Mouse (Mus musculus) ES-Bruce4 (cell line): Measurements from ENCODE around the gene Xylt1. TPM values are rescaled to one million over a fixed set of nuclear protein-coding genes. Genes with fewer than 3 reads are reported as not detected.
A peak's percentile ranks its signal among the peaks of the same experiment; 100 is the strongest.

Source experiments
- H3K27ac ChIP-seq: 2 replicates; pipeline ENCODE4 v1.5.1; 2012; ENCODE audit warnings: low read length, inconsistent platforms; ENCODE audit not compliant: insufficient read depth
- H3K27me3 ChIP-seq: 2 replicates; pipeline ENCODE4 v1.6.1; 2012; ENCODE audit warnings: mild to moderate bottlenecking, low read length, inconsistent platforms; ENCODE audit not compliant: control insufficient read depth, poor library complexity, insufficient read depth, severe bottlenecking
- H3K36me3 ChIP-seq: 2 replicates; pipeline ENCODE4 v1.6.1; 2012; ENCODE audit warnings: inconsistent platforms, mild to moderate bottlenecking, low read length, moderate library complexity; ENCODE audit not compliant: control insufficient read depth, poor library complexity, insufficient read depth, severe bottlenecking
- H3K4me1 ChIP-seq: one replicate; pipeline ENCODE4 v1.8.1; 2011; ENCODE audit warnings: low read length; ENCODE audit not compliant: control insufficient read depth, insufficient read depth
- H3K4me3 ChIP-seq: 2 replicates; pipeline ENCODE4 v1.5.1; 2011; ENCODE audit warnings: low read depth, mild to moderate bottlenecking, low read length
- H3K9ac ChIP-seq: 2 replicates; pipeline ENCODE4 v1.6.1; 2012; ENCODE audit warnings: low read depth, mild to moderate bottlenecking, inconsistent platforms; ENCODE audit not compliant: poor library complexity, severe bottlenecking
- H3K9me3 ChIP-seq: replicated peaks from 2 replicates; pipeline ENCODE4 v1.6.1; 2012; ENCODE audit warnings: mild to moderate bottlenecking, low read length, inconsistent platforms; ENCODE audit not compliant: control insufficient read depth, poor library complexity, insufficient read depth, severe bottlenecking
- CTCF ChIP-seq: IDR thresholded peaks from one replicate; pipeline ENCODE4 v1.8.1; 2011; ENCODE audit warnings: low read depth, low read length
- EP300 ChIP-seq: IDR thresholded peaks from 2 replicates; pipeline ENCODE4 v1.6.1; 2011; ENCODE audit warnings: low read depth, low read length; ENCODE audit not compliant: insufficient read depth
- POLR2A ChIP-seq: IDR thresholded peaks from one replicate; pipeline ENCODE4 v1.8.1; 2011; ENCODE audit warnings: low read length; ENCODE audit not compliant: insufficient read depth
- polyA plus RNA-seq: library from polyadenylated mRNA; stranded (reverse); fragments of >200 nt; gene quantifications from 2 replicates; pipeline ENCODE4 v1.2.4, GENCODE M21; 2011; ENCODE audit warnings: low read depth; ENCODE audit not compliant: missing spikeins, insufficient read depth, insufficient read length

The Xylt1 gene
- polyA plus RNA-seq, 1 experiment = 1.2 TPM

DNA sequence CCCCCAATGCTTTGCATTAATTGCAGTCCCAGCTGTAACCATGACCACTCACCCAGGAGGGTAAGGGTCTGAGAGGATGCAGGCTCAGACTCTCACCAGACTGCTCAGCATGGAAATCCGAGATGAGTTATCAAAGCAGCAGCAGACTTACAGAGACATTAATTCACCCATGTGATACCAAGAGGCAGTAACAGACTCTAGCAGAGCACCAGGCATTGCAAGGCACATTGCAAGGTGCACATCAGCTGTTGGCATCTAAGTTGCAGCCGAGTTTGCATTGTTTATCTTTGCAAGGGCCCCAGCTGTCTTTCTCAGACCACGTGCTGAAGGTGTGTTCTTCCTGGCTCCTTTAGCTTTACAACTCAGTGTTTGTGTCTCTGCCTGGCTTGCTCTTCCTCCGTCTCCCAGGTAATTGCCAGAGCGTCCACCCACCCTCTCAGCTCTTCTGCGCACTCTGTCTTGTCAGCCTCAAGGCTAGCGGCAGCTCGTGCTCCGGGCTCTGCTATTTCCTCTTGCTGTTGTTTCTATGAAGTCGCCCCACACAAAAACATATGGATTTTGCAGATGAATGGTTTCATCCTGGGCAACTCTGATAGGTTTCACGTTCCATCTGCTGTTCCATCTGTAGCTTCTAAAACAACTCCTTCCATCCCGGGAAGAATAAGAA is 214.4 kb downstream of the Xylt1 start:
- Histone ChIP-seq H3K9me3 (no peaks in the 10 kb centered on the region), H3K9ac (no peak overlapping the region), H3K4me1 (peaks cover 4% of the 10 kb centered on the region), H3K27ac (no peak overlapping the region), H3K4me3 (no peak overlapping the region), H3K36me3 (no peaks in the 10 kb centered on the region), H3K27me3 (no peaks in the 10 kb centered on the region)
- TF ChIP-seq CTCF (no peak), EP300 (no peak), POLR2A (no peak)

DNA sequence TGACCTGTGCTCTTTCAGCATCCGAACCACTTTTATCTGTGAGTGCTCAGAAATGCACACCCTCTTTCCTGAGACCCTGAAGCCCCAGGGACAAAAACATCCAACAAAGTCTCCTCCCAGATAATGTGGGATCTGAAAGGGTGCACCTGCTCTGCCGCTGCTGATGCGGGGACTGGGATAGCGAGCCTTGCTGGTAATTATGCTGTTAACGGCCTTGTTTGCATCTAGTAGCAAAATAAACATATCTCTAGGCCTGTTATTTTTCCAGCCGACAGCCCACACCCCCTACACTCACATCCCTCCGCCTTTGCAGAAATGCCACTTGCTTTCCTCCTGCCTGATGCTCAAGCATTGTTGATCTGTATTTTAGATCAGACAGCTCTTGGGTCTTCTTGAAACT is 219.7 kb downstream of the Xylt1 start:
- Histone ChIP-seq H3K4me3 (no peak overlapping the region), H3K27me3 (no peaks in the 10 kb centered on the region), H3K9ac (no peak overlapping the region), H3K36me3 (no peaks in the 10 kb centered on the region), H3K9me3 (no peaks in the 10 kb centered on the region), H3K27ac (no peak overlapping the region), H3K4me1 (no peaks in the 10 kb centered on the region)
- TF ChIP-seq EP300 (no peak), POLR2A (no peak), CTCF (no peak)

DNA sequence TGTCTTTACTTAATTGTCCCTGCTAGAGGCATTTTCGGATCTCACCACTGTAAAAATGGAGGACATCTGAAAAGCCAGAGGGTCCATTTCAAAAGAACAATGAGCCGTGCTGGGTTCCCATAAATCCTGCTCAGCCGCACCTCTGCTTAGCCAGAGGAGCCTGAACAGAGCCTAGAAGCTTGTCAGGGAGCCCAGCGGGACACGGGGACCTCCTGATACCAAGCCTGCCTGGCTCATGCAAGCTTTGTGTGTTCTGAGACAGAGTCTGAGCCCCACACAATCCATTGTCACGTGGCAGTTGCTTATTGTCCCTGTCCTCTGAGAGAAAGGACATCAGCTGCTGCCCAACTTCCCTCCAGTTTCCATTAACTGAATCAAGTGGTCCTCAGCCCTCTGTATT is 229.7 kb downstream of the Xylt1 start:
- no peak overlapping the region for H3K4me3 ChIP-seq
- no peaks in the 10 kb centered on the region for H3K27me3 ChIP-seq
- no peak for TF ChIP-seq EP300
- TF ChIP-seq CTCF = no peak
- TF ChIP-seq POLR2A = no peak
- H3K9me3 ChIP-seq = no peaks in the 10 kb centered on the region
- no peak overlapping the region for H3K9ac ChIP-seq
- peaks cover 1% of the 10 kb centered on the region for H3K4me1 ChIP-seq
- no peaks in the 10 kb centered on the region for H3K36me3 ChIP-seq
- no peak overlapping the region for H3K27ac ChIP-seq

DNA sequence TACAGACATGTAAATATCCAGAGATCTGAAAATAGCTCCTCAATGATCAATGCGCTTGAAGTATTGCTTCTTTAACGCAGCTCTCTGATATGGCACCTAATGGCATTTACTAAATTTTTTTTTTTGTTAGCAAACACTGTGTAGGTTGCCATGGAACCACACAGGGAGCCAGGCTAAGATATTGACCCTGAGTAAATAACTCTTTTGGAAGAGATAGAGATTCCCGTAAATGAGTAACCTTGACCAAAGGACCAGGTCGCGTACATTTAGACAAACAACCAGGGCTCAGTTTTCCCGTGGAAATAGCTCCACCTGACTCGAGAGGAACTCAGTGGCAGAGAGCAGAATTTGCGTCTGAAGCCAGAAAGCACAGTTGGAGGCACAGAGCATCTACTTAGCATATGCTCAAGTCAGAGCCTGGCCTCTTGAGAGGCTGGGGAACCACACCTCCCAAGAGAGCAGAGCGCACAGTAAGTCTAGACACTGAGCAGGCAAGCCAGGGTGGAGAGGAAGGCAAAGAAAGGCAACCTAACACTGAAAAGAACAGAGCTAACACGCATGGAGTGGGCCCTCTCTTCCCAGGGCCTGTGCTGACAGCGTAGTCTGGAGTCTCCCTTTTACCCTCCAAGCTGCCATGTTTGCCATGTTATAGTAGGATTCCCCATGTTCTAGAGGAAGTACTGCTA is 232.2 kb downstream of the Xylt1 start:
- no peak overlapping the region for H3K9ac ChIP-seq
- H3K4me1 ChIP-seq = peaks cover 1% of the 10 kb centered on the region
- H3K9me3 ChIP-seq = no peaks in the 10 kb centered on the region
- H3K27ac ChIP-seq = no peak overlapping the region
- no peak overlapping the region for H3K4me3 ChIP-seq
- no peaks in the 10 kb centered on the region for H3K36me3 ChIP-seq
- H3K27me3 ChIP-seq = no peaks in the 10 kb centered on the region
- TF ChIP-seq CTCF = no peak
- no peak for TF ChIP-seq EP300
- TF ChIP-seq POLR2A = no peak

DNA sequence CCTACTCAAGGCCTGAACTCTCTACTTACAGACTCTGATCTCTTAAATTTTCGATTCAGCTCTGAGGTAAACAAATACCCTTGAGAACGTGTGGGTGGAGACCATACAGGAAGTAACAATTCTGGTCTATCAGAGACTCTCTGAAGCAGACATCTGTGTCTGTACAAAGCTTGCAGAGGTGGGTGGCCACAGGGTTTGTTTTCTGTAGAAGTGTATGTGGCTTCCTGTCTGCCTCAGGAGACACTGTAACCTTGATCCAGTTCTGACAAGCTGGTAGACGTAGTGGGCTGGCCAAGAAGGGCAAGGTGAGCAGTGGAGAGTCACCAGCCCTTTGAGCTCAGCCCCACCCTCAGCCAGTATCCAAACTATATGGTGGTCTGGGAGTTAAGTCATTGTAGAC is 233.0 kb downstream of the Xylt1 start:
- peaks cover 1% of the 10 kb centered on the region for H3K4me1 ChIP-seq
- no peak overlapping the region for H3K9ac ChIP-seq
- H3K27ac ChIP-seq = no peak overlapping the region
- TF ChIP-seq POLR2A (no peak), EP300 (0 out of 2 replicates have a peak, but pooled peaks have one; percentile 38), CTCF (no peak)
- no peaks in the 10 kb centered on the region for H3K27me3 ChIP-seq
- no peak overlapping the region for H3K4me3 ChIP-seq
- no peaks in the 10 kb centered on the region for H3K36me3 ChIP-seq
- no peaks in the 10 kb centered on the region for H3K9me3 ChIP-seq

DNA sequence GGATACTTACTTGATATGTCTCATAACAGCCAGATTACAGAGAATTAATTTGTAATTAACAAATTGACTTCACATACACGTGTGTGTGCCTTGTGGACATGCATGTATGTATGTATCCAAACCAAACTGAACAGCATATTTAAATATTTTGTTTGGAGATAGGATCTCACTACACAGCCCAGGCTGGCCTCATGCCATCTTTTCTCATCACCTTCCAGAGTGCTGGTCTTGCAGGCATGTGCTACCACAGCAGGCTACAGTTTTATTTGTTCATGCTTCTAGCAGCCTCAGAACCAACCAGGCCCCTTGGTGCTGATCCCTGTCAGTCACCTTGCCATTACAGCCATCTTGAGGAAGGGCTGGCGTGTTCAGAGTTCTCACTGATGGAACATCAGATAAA is 233.6 kb downstream of the Xylt1 start:
- Histone ChIP-seq H3K27me3 (no peaks in the 10 kb centered on the region), H3K4me1 (peaks cover 1% of the 10 kb centered on the region)
- TF ChIP-seq POLR2A (no peak), EP300 (no peak), CTCF (no peak)

More for the DNA sequence above, 233.6 kb downstream of the Xylt1 start:
- H3K9ac ChIP-seq = no peak overlapping the region
- H3K9me3 ChIP-seq = no peaks in the 10 kb centered on the region
- no peak overlapping the region for H3K4me3 ChIP-seq
- no peaks in the 10 kb centered on the region for H3K36me3 ChIP-seq
- no peak overlapping the region for H3K27ac ChIP-seq
